Mouse (Mus musculus): ENCODE measurements around the gene Vars.
"Not testable (repeated sequence)": the region's sequence is repeated elsewhere in the genome, so short reads cannot be mapped to it uniquely, and the experiment has no call there.

Vars gene

GRCm38 (mm10) chr17:35023756-35024155 is 23.0 kb downstream of the Vars start:
- no peak for DNase-seq (ENCODE audit: low read depth, low spot score)

- DNase-seq (ENCODE audit: low read depth, low spot score), result no peak
Observed at GRCm38 (mm10) chr17:35024261-35024660, 23.5 kb downstream of the Vars start.

GRCm38 (mm10) chr17:35024691-35025488 is 24.1 kb downstream of the Vars start:
- DNase-seq (ENCODE audit: low read depth, low spot score), result no peak

- no peak for DNase-seq (ENCODE audit: low read depth, low spot score)
Observed at GRCm38 (mm10) chr17:35026206-35026605, 25.4 kb downstream of the Vars start.

GRCm38 (mm10) chr17:35027277-35028068 is 26.7 kb downstream of the Vars start, which contains the start of gene Sapcd1:
TSS of gene Sapcd1 (minus strand) at chr17:35028016.
- peak; percentile 85 for DNase-seq (ENCODE audit: low read depth, low spot score)

GRCm38 (mm10) chr17:35028315-35028714 is 27.5 kb downstream of the Vars start:
- no peak for DNase-seq (ENCODE audit: low read depth, low spot score)

GRCm38 (mm10) chr17:35029691-35030532 is 29.1 kb downstream of the Vars start:
- DNase-seq (ENCODE audit: low read depth, low spot score), result no peak

- no peak for DNase-seq (ENCODE audit: low read depth, low spot score)
Observed at GRCm38 (mm10) chr17:35031272-35031671, 30.5 kb downstream of the Vars start.

GRCm38 (mm10) chr17:35031880-35032279 is 31.1 kb downstream of the Vars start:
- no peak for DNase-seq (ENCODE audit: low read depth, low spot score)

GRCm38 (mm10) chr17:35032323-35032870 is 31.6 kb downstream of the Vars start:
- no peak for DNase-seq (ENCODE audit: low read depth, low spot score)

- not testable (repeated sequence) for DNase-seq (ENCODE audit: low read depth, low spot score)
Observed at GRCm38 (mm10) chr17:35033703-35034102, 32.9 kb downstream of the Vars start.

GRCm38 (mm10) chr17:35034896-35035295 is 34.1 kb downstream of the Vars start:
- no peak for DNase-seq (ENCODE audit: low read depth, low spot score)

GRCm38 (mm10) chr17:35039121-35039873 is 38.5 kb downstream of the Vars start:
- no peak for DNase-seq (ENCODE audit: low read depth, low spot score)

- no peak for DNase-seq (ENCODE audit: low read depth, low spot score)
Observed at GRCm38 (mm10) chr17:35043794-35044193, 43.0 kb downstream of the Vars start.

- no peak for DNase-seq (ENCODE audit: low read depth, low spot score)
Observed at GRCm38 (mm10) chr17:35044904-35045806, 44.4 kb downstream of the Vars start.

GRCm38 (mm10) chr17:35045807-35046680 is 45.3 kb downstream of the Vars start:
- DNase-seq (ENCODE audit: low read depth, low spot score), result peak; percentile 16

- peak; percentile 100 for DNase-seq (ENCODE audit: low read depth, low spot score)
Observed at GRCm38 (mm10) chr17:35046681-35047455, 46.1 kb downstream of the Vars start, which contains the start of gene Msh5. TSS of gene Msh5 (minus strand) at chr17:35046745.

- no peak for DNase-seq (ENCODE audit: low read depth, low spot score)
Observed at GRCm38 (mm10) chr17:35047688-35048087, 46.9 kb downstream of the Vars start.
